Mouse (Mus musculus): Measurements from ENCODE around the gene Dag1. TPM values are rescaled to one million over a fixed set of nuclear protein-coding genes. Genes with fewer than 3 reads are reported as not detected.
A peak's percentile ranks its signal among the peaks of the same experiment; 100 is the strongest.

The Dag1 gene
- total RNA-seq (2021) (100 to 1,000 TPM; 305 to 347 TPM), polyA plus RNA-seq (2012; rRNA removed) (124 and 157 TPM in 2 replicates)
- long read RNA-seq, full-length matches to known transcripts, result 16 of 65 reads
- long read RNA-seq, partial matches to known transcripts, result 1 of 65 reads
- long read RNA-seq, other reads (novel, unspliced or antisense), result 48 of 65 reads

GRCm38 (mm10) chr9:108263690-108264190, at the start of gene Dag1:
Gene Dag1 (minus strand): TSS chr9:108263958.
- under 1% methylated on average over 71 of the region's 71 CpGs for WGBS
- Histone ChIP-seq H3K4me3 (peak within 1 kb of the TSS; percentile 92), H3K27me3 (ENCODE audit: control insufficient read depth, insufficient read depth, low read length) (no peaks in the 10 kb centered on the region), H3K36me3 (ENCODE audit: control insufficient read depth, insufficient read depth, low read length) (peaks cover 20% of the 10 kb centered on the region), H3K4me1 (ENCODE audit: control insufficient read depth, insufficient read depth, low read length) (peaks cover 18% of the 10 kb centered on the region), H3K9ac (ENCODE audit: low read depth, low read length) (peak within 1 kb of the TSS; percentile 96), H3K27ac (peak within 1 kb of the TSS; percentile 96), H3K79me2 (replicated peaks; ENCODE audit: control insufficient read depth, insufficient read depth, low read length) (peaks cover 7% of the 10 kb centered on the region)
- intact Hi-C loops (cut with DNase I), result loop anchor here (2.0 to 5.0 kb wide), 3 partner anchors 17 to 61 kb away; no protein-coding TSS in a partner anchor
- DNase-seq, result peak; percentile 99
- TF ChIP-seq CTCF (IDR thresholded peaks at IDR 0.05) (no peak), EP300 (IDR thresholded peaks at IDR 0.05; ENCODE audit: insufficient read depth, low read depth, low read length) (no peak), POLR2A (IDR thresholded peaks at IDR 0.05; ENCODE audit: insufficient read depth, low read depth, low read length) (peak; percentile 90)

- Histone ChIP-seq H3K27me3 (ENCODE audit: control insufficient read depth, insufficient read depth, low read length) (no peaks in the 10 kb centered on the region), H3K4me3 (peak overlapping the region; percentile 100), H3K9ac (ENCODE audit: low read depth, low read length) (no peak overlapping the region), H3K27ac (peak overlapping the region; percentile 53), H3K4me1 (ENCODE audit: control insufficient read depth, insufficient read depth, low read length) (peaks cover 19% of the 10 kb centered on the region), H3K36me3 (ENCODE audit: control insufficient read depth, insufficient read depth, low read length) (peaks cover 53% of the 10 kb centered on the region), H3K79me2 (replicated peaks; ENCODE audit: control insufficient read depth, insufficient read depth, low read length) (peaks cover 8% of the 10 kb centered on the region)
- 0% methylated on average over 2 of the region's 2 CpGs for WGBS
- no peak for DNase-seq
- intact Hi-C loops (cut with DNase I), result loop anchor here (2.0 kb wide), 1 partner anchor 31 kb away; the partner anchor contains the start of gene Gpx1
- TF ChIP-seq POLR2A (IDR thresholded peaks at IDR 0.05; ENCODE audit: insufficient read depth, low read depth, low read length) (no peak), EP300 (IDR thresholded peaks at IDR 0.05; ENCODE audit: insufficient read depth, low read depth, low read length) (no peak), CTCF (IDR thresholded peaks at IDR 0.05) (no peak)
These were observed 44.4 kb upstream of the Dag1 start for GRCm38 (mm10) chr9:108308141-108308540.

GRCm38 (mm10) chr9:108307021-108307807, 43.5 kb upstream of the Dag1 start:
- DNase-seq, result no peak
- H3K27me3 ChIP-seq (ENCODE audit: control insufficient read depth, insufficient read depth, low read length), result no peaks in the 10 kb centered on the region
- WGBS, result 1% methylated on average over 12 of the region's 12 CpGs
- H3K4me3 ChIP-seq, result peak overlapping the region; percentile 100
- intact Hi-C loops (cut with DNase I), result no loop called here
- peaks cover 8% of the 10 kb centered on the region for H3K79me2 ChIP-seq (replicated peaks; ENCODE audit: control insufficient read depth, insufficient read depth, low read length)
- TF ChIP-seq EP300 (IDR thresholded peaks at IDR 0.05; ENCODE audit: insufficient read depth, low read depth, low read length) (no peak), CTCF (IDR thresholded peaks at IDR 0.05) (no peak), POLR2A (IDR thresholded peaks at IDR 0.05; ENCODE audit: insufficient read depth, low read depth, low read length) (no peak)
- peak overlapping the region; percentile 100 for H3K27ac ChIP-seq
- H3K4me1 ChIP-seq (ENCODE audit: control insufficient read depth, insufficient read depth, low read length), result peaks cover 17% of the 10 kb centered on the region
- peaks cover 46% of the 10 kb centered on the region for H3K36me3 ChIP-seq (ENCODE audit: control insufficient read depth, insufficient read depth, low read length)
- peak overlapping the region; percentile 99 for H3K9ac ChIP-seq (ENCODE audit: low read depth, low read length)

GRCm38 (mm10) chr9:108306571-108306980, 42.8 kb upstream of the Dag1 start:
- intact Hi-C loops (cut with DNase I), result loop anchor here (1.0 kb wide), 1 partner anchor 41 kb away; the partner anchor contains the start of gene Usp4
- DNase-seq, result peak; percentile 89 to 92
- 2% methylated on average over 46 of the region's 51 CpGs for WGBS

GRCm38 (mm10) chr9:108305629-108306520, 42.1 kb upstream of the Dag1 start, which contains the start of the genes Rhoa and Tcta:
Gene Rhoa (plus strand): TSS chr9:108306129.
Gene Tcta (minus strand): TSS chr9:108306160.
- Histone ChIP-seq H3K36me3 (ENCODE audit: control insufficient read depth, insufficient read depth, low read length) (peaks cover 34% of the 10 kb centered on the region), H3K27ac (peak within 1 kb of the TSS; percentile 100), H3K4me3 (peak within 1 kb of the TSS; percentile 100), H3K27me3 (ENCODE audit: control insufficient read depth, insufficient read depth, low read length) (no peaks in the 10 kb centered on the region), H3K9ac (ENCODE audit: low read depth, low read length) (peak within 1 kb of the TSS; percentile 99), H3K4me1 (ENCODE audit: control insufficient read depth, insufficient read depth, low read length) (peaks cover 12% of the 10 kb centered on the region), H3K79me2 (replicated peaks; ENCODE audit: control insufficient read depth, insufficient read depth, low read length) (peaks cover 8% of the 10 kb centered on the region)
- intact Hi-C loops (cut with DNase I), result loop anchor here (1.0 to 2.0 kb wide), 2 partner anchors 15 to 41 kb away; partner anchors contain the start of genes Nicn1 and Usp4
- under 1% methylated on average over 79 of the region's 81 CpGs for WGBS
- TF ChIP-seq CTCF (IDR thresholded peaks at IDR 0.05) (no peak), EP300 (IDR thresholded peaks at IDR 0.05; ENCODE audit: insufficient read depth, low read depth, low read length) (no peak), POLR2A (IDR thresholded peaks at IDR 0.05; ENCODE audit: insufficient read depth, low read depth, low read length) (peak; percentile 99; the same call in 1 of the 2 replicates)
- peak; percentile 95 to 99 for DNase-seq

More at GRCm38 (mm10) chr9:108306571-108306980, 42.8 kb upstream of the Dag1 start:
- Histone ChIP-seq H3K4me3 (peak overlapping the region; percentile 100), H3K36me3 (ENCODE audit: control insufficient read depth, insufficient read depth, low read length) (peaks cover 41% of the 10 kb centered on the region), H3K27me3 (ENCODE audit: control insufficient read depth, insufficient read depth, low read length) (no peaks in the 10 kb centered on the region), H3K27ac (peak overlapping the region; percentile 100), H3K9ac (ENCODE audit: low read depth, low read length) (peak overlapping the region; percentile 99), H3K79me2 (replicated peaks; ENCODE audit: control insufficient read depth, insufficient read depth, low read length) (peaks cover 8% of the 10 kb centered on the region), H3K4me1 (ENCODE audit: control insufficient read depth, insufficient read depth, low read length) (peaks cover 15% of the 10 kb centered on the region)
- no peak for TF ChIP-seq POLR2A (IDR thresholded peaks at IDR 0.05; ENCODE audit: insufficient read depth, low read depth, low read length)
- TF ChIP-seq EP300 (IDR thresholded peaks at IDR 0.05; ENCODE audit: insufficient read depth, low read depth, low read length), result no peak
- no peak for TF ChIP-seq CTCF (IDR thresholded peaks at IDR 0.05)
